ENCODE assay signal across 8 mouse cellular contexts in genomic region chr5:13628606-13629311, GRCm38 (mm10).
DNase-seq lines count a peak whose midpoint lies in the region; ATAC-seq and TF ChIP-seq lines count a peak whose summit lies in the region.

No protein-coding gene starts in this region.

- no peaks in the 10 kb centered on the region for H3K36me3 ChIP-seq in lung, embryonic 14.5 days (ENCODE audit: insufficient read depth)

- peak overlapping the region; percentile 76 for H3K4me2 ChIP-seq in lung, embryonic 14.5 days

- WGBS in lung, embryonic 14.5 days: 10% methylated on average over 24 of the region's 24 CpGs

- no peaks in the 10 kb centered on the region for H3K27me3 ChIP-seq in lung, embryonic 14.5 days (ENCODE audit: insufficient read depth, low read length)

- ATAC-seq in lung, embryonic 14.5 days (ENCODE audit: insufficient read depth): peak; percentile 69

- H3K9me3 ChIP-seq in lung, embryonic 14.5 days (ENCODE audit: low read depth, low read length): no peaks in the 10 kb centered on the region

- TF ChIP-seq CTCF in layer of hippocampus, adult 2 months (conservative IDR thresholded peaks at IDR 0.05): peak; percentile 99
- peak; percentile 98 for TF ChIP-seq CTCF in lung, embryonic 14.5 days (IDR thresholded peaks at IDR 0.05; ENCODE audit: low read depth)

- peak overlapping the region; percentile 65 for H3K4me3 ChIP-seq in layer of hippocampus, adult 2 months
- H3K4me3 ChIP-seq in lung, embryonic 14.5 days (ENCODE audit: low read depth, low read length): peak overlapping the region; percentile 38

- peak overlapping the region; percentile 27 for H3K9ac ChIP-seq in lung, embryonic 14.5 days

- H3K27ac ChIP-seq in layer of hippocampus, adult 2 months: no peak overlapping the region
- H3K27ac ChIP-seq in lung, embryonic 14.5 days (ENCODE audit: low read depth): no peak overlapping the region

- DNase-seq in MEL-GATA-1-ER (ENCODE audit: extremely low read depth, low read depth): peak; percentile 74
- peak; percentile 65 for DNase-seq in cerebellum, adult 8-10 months
- DNase-seq in forelimb bud, embryonic 11.5 days (ENCODE audit: low read depth, low spot score): peak; percentile 92
- DNase-seq in heart, postnatal 4 days: peak; percentile 84
- DNase-seq in layer of hippocampus, adult 2 months (ENCODE audit: low spot score in 2 of 2): peak; percentile 50 to 82
- DNase-seq in lung, embryonic 14.5 days: peak; percentile 97
- DNase-seq in ovary, postnatal 14 days (ENCODE audit: low spot score): peak; percentile 74
- DNase-seq in thymus, postnatal 4 days: peak; percentile 79

- H3K4me1 ChIP-seq in lung, embryonic 14.5 days (ENCODE audit: insufficient read depth): peaks cover 5% of the 10 kb centered on the region; the same call in 1 of the 2 replicates
